ENCODE assay signal across 10 mouse cellular contexts in the genomic region with DNA sequence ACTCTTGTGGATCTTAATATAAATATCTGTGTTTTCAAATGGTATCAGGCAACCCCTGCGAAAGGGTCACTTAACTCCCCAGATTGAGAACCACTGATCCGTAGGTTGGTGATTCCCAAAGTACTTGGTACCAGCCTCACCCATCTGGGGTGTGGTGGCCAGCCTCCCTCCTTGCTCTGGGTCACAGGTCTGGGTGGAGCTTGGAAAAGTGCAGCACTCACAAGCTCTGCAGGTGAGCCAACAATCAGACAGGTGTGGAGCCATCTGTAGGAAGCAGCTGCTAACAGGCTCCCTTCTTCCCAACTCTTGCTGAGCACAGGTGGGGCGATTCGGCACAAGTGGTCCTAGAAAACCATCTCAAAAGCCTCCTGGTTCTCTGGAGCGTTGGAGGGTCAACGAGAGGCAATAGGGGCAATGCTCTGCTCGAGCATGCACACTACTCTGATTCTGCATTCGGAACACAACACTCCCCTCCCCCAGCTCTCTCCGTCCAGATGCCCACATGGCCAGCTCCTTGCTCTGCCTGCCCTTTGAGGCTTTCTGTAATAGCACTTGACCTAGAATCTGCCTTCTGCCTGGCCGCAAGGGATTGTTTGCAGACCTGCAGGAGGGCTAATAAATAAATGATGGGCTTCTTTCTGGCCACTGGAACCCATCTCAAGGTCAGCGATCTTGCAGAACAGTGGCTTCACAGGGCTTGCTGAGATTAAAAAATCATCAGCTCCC. TPM values are rescaled to one million over a fixed set of nuclear protein-coding genes. Genes with fewer than 3 reads are reported as not detected.
DNase-seq lines count a peak whose midpoint lies in the region; ATAC-seq and TF ChIP-seq lines count a peak whose summit lies in the region.
"Had no signal": no experiment of that assay in that cellular context is flagged by ENCODE, and none has a peak within 500 bp of the region (broad histone marks: within the 10 kb centered on the region; RNA-seq: fewer than 3 reads in every experiment).

No protein-coding gene starts in this region.

- no peak for TF ChIP-seq POLR2A in heart, adult 2 months (IDR thresholded peaks at IDR 0.05; ENCODE audit: insufficient read depth, low read depth, low read length)

- H3K27me3 ChIP-seq in embryonic facial prominence, embryonic 14.5 days (replicated peaks; ENCODE audit: control insufficient read depth, insufficient read depth, low read length) = no peaks in the 10 kb centered on the region
- H3K27me3 ChIP-seq in forebrain, embryonic 16.5 days (replicated peaks; ENCODE audit: control insufficient read depth, insufficient read depth, low read length) = no peaks in the 10 kb centered on the region
- 0 out of 2 replicates have a peak, but pooled peaks cover 4% of the 10 kb centered on the region for H3K27me3 ChIP-seq in limb, embryonic 13.5 days
- no peaks in the 10 kb centered on the region for H3K27me3 ChIP-seq in neural tube, embryonic 15.5 days (replicated peaks)
- peaks cover 3% of the 10 kb centered on the region; the same call in 1 of the 2 replicates for H3K27me3 ChIP-seq in liver, embryonic 11.5 days (replicated peaks; ENCODE audit: control insufficient read depth, insufficient read depth, low read length)
- no peaks in the 10 kb centered on the region for H3K27me3 ChIP-seq in heart, adult 2 months (ENCODE audit: control insufficient read depth, insufficient read depth, low read length)

- H3K79me2 ChIP-seq in heart, adult 2 months (replicated peaks; ENCODE audit: control insufficient read depth, insufficient read depth, low read length) = no peaks in the 10 kb centered on the region

- no peak overlapping the region for H3K4me3 ChIP-seq in embryonic facial prominence, embryonic 14.5 days (ENCODE audit: low read depth, low read length)
- no peak overlapping the region for H3K4me3 ChIP-seq in forebrain, embryonic 16.5 days (replicated peaks; ENCODE audit: low read length)
- H3K4me3 ChIP-seq in limb, embryonic 13.5 days = no peak overlapping the region
- no peak overlapping the region for H3K4me3 ChIP-seq in neural tube, embryonic 15.5 days (replicated peaks)
- H3K4me3 ChIP-seq in liver, embryonic 11.5 days (ENCODE audit: low read depth, low read length) = no peak overlapping the region
- H3K4me3 ChIP-seq in heart, adult 2 months = no peak overlapping the region

- no peaks in the 10 kb centered on the region for H3K36me3 ChIP-seq in embryonic facial prominence, embryonic 14.5 days (ENCODE audit: control insufficient read depth, insufficient read depth, low read length)
- no peaks in the 10 kb centered on the region for H3K36me3 ChIP-seq in forebrain, embryonic 16.5 days (ENCODE audit: control insufficient read depth, insufficient read depth)
- H3K36me3 ChIP-seq in limb, embryonic 13.5 days = no peaks in the 10 kb centered on the region
- no peaks in the 10 kb centered on the region for H3K36me3 ChIP-seq in neural tube, embryonic 15.5 days
- no peaks in the 10 kb centered on the region for H3K36me3 ChIP-seq in liver, embryonic 11.5 days (ENCODE audit: control insufficient read depth, insufficient read depth, low read length)
- H3K36me3 ChIP-seq in heart, adult 2 months (ENCODE audit: control insufficient read depth, insufficient read depth, low read length) = no peaks in the 10 kb centered on the region
- H3K36me3 ChIP-seq: G1E had no signal

- no peak for DNase-seq in embryonic facial prominence, embryonic 14.5 days (ENCODE audit: low spot score)
- DNase-seq in liver, embryonic 11.5 days (ENCODE audit: low spot score) = no peak
- DNase-seq in heart, adult 2 months = no peak
- DNase-seq: adrenal gland, adult 8-10 months; thymus, postnatal 4 days had no signal

- 52% methylated on average over 11 of the region's 11 CpGs for WGBS in embryonic facial prominence, embryonic 14.5 days
- 34% methylated on average over 11 of the region's 11 CpGs for WGBS in forebrain, embryonic 16.5 days
- 38% methylated on average over 11 of the region's 11 CpGs for WGBS in limb, embryonic 13.5 days
- 36% methylated on average over 11 of the region's 11 CpGs for WGBS in neural tube, embryonic 15.5 days
- WGBS in liver, embryonic 11.5 days = 59% methylated on average over 11 of the region's 11 CpGs
- 80% methylated on average over 11 of the region's 11 CpGs for WGBS in heart, adult 2 months

- H3K4me1 ChIP-seq in embryonic facial prominence, embryonic 14.5 days (ENCODE audit: control insufficient read depth, insufficient read depth, low read length) = no peaks in the 10 kb centered on the region
- peaks cover 19% of the 10 kb centered on the region for H3K4me1 ChIP-seq in forebrain, embryonic 16.5 days (replicated peaks; ENCODE audit: control insufficient read depth, insufficient read depth, low read length)
- peaks cover 21% of the 10 kb centered on the region for H3K4me1 ChIP-seq in limb, embryonic 13.5 days
- H3K4me1 ChIP-seq in neural tube, embryonic 15.5 days = peaks cover 41% of the 10 kb centered on the region
- H3K4me1 ChIP-seq in liver, embryonic 11.5 days (replicated peaks; ENCODE audit: control insufficient read depth, insufficient read depth, low read length) = no peaks in the 10 kb centered on the region
- H3K4me1 ChIP-seq in heart, adult 2 months (ENCODE audit: control insufficient read depth, insufficient read depth, low read length) = no peaks in the 10 kb centered on the region

- H3K9me3 ChIP-seq in embryonic facial prominence, embryonic 14.5 days (ENCODE audit: control insufficient read depth, low read length) = no peaks in the 10 kb centered on the region
- H3K9me3 ChIP-seq in forebrain, embryonic 16.5 days (ENCODE audit: control insufficient read depth, low read length) = no peaks in the 10 kb centered on the region
- no peaks in the 10 kb centered on the region for H3K9me3 ChIP-seq in limb, embryonic 13.5 days
- no peaks in the 10 kb centered on the region for H3K9me3 ChIP-seq in neural tube, embryonic 15.5 days (replicated peaks)
- no peaks in the 10 kb centered on the region for H3K9me3 ChIP-seq in liver, embryonic 11.5 days (ENCODE audit: control insufficient read depth, low read length)
- H3K9me3 ChIP-seq: G1E had no signal

- no peak for TF ChIP-seq CTCF in heart, adult 2 months (IDR thresholded peaks at IDR 0.05)

- peak; percentile 27; the same call in 1 of the 2 replicates for ATAC-seq in embryonic facial prominence, embryonic 14.5 days (ENCODE audit: low read depth)
- peak; percentile 49; the same call in 1 of the 2 replicates for ATAC-seq in forebrain, embryonic 16.5 days
- ATAC-seq in limb, embryonic 13.5 days (ENCODE audit: low FRiP score, low read depth) = no peak
- ATAC-seq in neural tube, embryonic 15.5 days (ENCODE audit: low FRiP score) = peak; percentile 75
- no peak for ATAC-seq in activated CD4-positive, CD25-positive, alpha-beta regulatory T cell, adult 4 months
- no peak for ATAC-seq in liver, embryonic 11.5 days (replicated peaks; ENCODE audit: low FRiP score)

- H3K9ac ChIP-seq in embryonic facial prominence, embryonic 14.5 days (ENCODE audit: low read depth, low read length) = no peak overlapping the region
- H3K9ac ChIP-seq in forebrain, embryonic 16.5 days (replicated peaks; ENCODE audit: low read depth, low read length) = no peak overlapping the region
- H3K9ac ChIP-seq in limb, embryonic 13.5 days = no peak overlapping the region
- H3K9ac ChIP-seq in neural tube, embryonic 15.5 days (replicated peaks) = no peak overlapping the region
- no peak overlapping the region for H3K9ac ChIP-seq in liver, embryonic 11.5 days (ENCODE audit: low read depth, low read length)
- no peak overlapping the region for H3K9ac ChIP-seq in heart, adult 2 months (ENCODE audit: low read depth, low read length)

- no peak overlapping the region for H3K4me2 ChIP-seq in embryonic facial prominence, embryonic 14.5 days (ENCODE audit: low read depth, low read length)
- peak overlapping the region; percentile 16 for H3K4me2 ChIP-seq in forebrain, embryonic 16.5 days (ENCODE audit: low read length)
- H3K4me2 ChIP-seq in limb, embryonic 13.5 days (replicated peaks) = peak overlapping the region; percentile 11; the same call in 1 of the 2 replicates
- H3K4me2 ChIP-seq in neural tube, embryonic 15.5 days = peak overlapping the region; percentile 32
- no peak overlapping the region for H3K4me2 ChIP-seq in liver, embryonic 11.5 days

- H3K27ac ChIP-seq in embryonic facial prominence, embryonic 14.5 days (replicated peaks; ENCODE audit: low read depth, low read length) = no peak overlapping the region
- H3K27ac ChIP-seq in forebrain, embryonic 16.5 days (ENCODE audit: low read length) = peak overlapping the region; percentile 74
- no peak overlapping the region for H3K27ac ChIP-seq in limb, embryonic 13.5 days
- peak overlapping the region; percentile 88 for H3K27ac ChIP-seq in neural tube, embryonic 15.5 days (replicated peaks)
- H3K27ac ChIP-seq in liver, embryonic 11.5 days (ENCODE audit: low read depth, low read length) = no peak overlapping the region
- H3K27ac ChIP-seq in heart, adult 2 months = no peak overlapping the region

- intact Hi-C loops in heart, adult 2 months (cut with DNase I) = no loop called here

- TF ChIP-seq EP300 in heart, adult 2 months (IDR thresholded peaks at IDR 0.05; ENCODE audit: insufficient read depth, low read depth, low read length) = no peak

RNA-seq across cellular contexts. Expression of a gene that starts 58.2 kb away (rescaled TPM):
- 30.1 and 38.8 TPM in 2 replicates for polyA plus RNA-seq in embryonic facial prominence, embryonic 14.5 days (2014; fragmentation: Nextera tagmentation; extraction: Ambion mirVana)
- 22.7 and 22.9 TPM in 2 replicates for polyA plus RNA-seq in forebrain, embryonic 16.5 days (2015; fragmentation: Nextera tagmentation; extraction: Ambion mirVana)
- 27.6 and 32.4 TPM in 2 replicates for polyA plus RNA-seq in limb, embryonic 13.5 days (2015; fragmentation: Nextera tagmentation; extraction: Ambion mirVana)
- 20.0 and 22.1 TPM in 2 replicates for polyA plus RNA-seq in neural tube, embryonic 15.5 days (2015; fragmentation: Nextera tagmentation; extraction: Ambion mirVana)
- 1 to 10 TPM; 4.7 to 5.4 TPM for polyA plus RNA-seq in activated CD4-positive, CD25-positive, alpha-beta regulatory T cell, adult 4 months (2017; shearing (Covaris generic))
- 13.5 and 13.6 TPM in 2 replicates for polyA plus RNA-seq in liver, embryonic 11.5 days (2014; fragmentation: Nextera tagmentation; extraction: Ambion mirVana)
- 10 to 100 TPM; 11.7 to 11.9 TPM for total RNA-seq in heart, adult 2 months (2021)
- polyA plus RNA-seq in heart, adult 2 months (2012; rRNA removed) = 3.2 and 7.0 TPM in 2 replicates

Comparison
In these comparisons a context has a peak if more than half of its experiments do, and no peak if none do; other contexts are left out.
1. ATAC-seq: peak in embryonic facial prominence, embryonic 14.5 days (single experiment), forebrain, embryonic 16.5 days (single experiment) and neural tube, embryonic 15.5 days (single experiment); none in limb, embryonic 13.5 days (single experiment), activated CD4-positive, CD25-positive, alpha-beta regulatory T cell, adult 4 months (single experiment) and liver, embryonic 11.5 days (single experiment).
2. H3K27ac ChIP-seq: peak in forebrain, embryonic 16.5 days (single experiment) and neural tube, embryonic 15.5 days (single experiment); none in embryonic facial prominence, embryonic 14.5 days (single experiment), limb, embryonic 13.5 days (single experiment), liver, embryonic 11.5 days (single experiment) and heart, adult 2 months (single experiment).
3. H3K4me2 ChIP-seq: peak in forebrain, embryonic 16.5 days (single experiment), limb, embryonic 13.5 days (single experiment) and neural tube, embryonic 15.5 days (single experiment); none in embryonic facial prominence, embryonic 14.5 days (single experiment) and liver, embryonic 11.5 days (single experiment).